Mouse (Mus musculus): ENCODE measurements around the gene Cops2. TPM values are rescaled to one million over a fixed set of nuclear protein-coding genes. Genes with fewer than 3 reads are reported as not detected.

The Cops2 gene
- 10 to 100 TPM; 91.5 to 97.9 TPM for total RNA-seq (2021)
- long read RNA-seq, experiment 1, transcript Cops2-201 (13 exons, 2,073 nt): major isoform, 36 of 71 reads
- long read RNA-seq, experiment 1, transcript Cops2-203 (13 exons, 3,392 nt): minor isoform, 25 of 71 reads
- long read RNA-seq, experiment 1, partial matches to known transcripts: 8 of 71 reads
- long read RNA-seq, experiment 1, other reads (novel, unspliced or antisense): 2 of 71 reads
- long read RNA-seq, experiment 2, transcript Cops2-203 (13 exons, 3,392 nt): minor isoform, 43 of 100 reads
- long read RNA-seq, experiment 2, transcript Cops2-201 (13 exons, 2,073 nt): major isoform, 46 of 100 reads
- long read RNA-seq, experiment 2, partial matches to known transcripts: 6 of 100 reads
- long read RNA-seq, experiment 2, other reads (novel, unspliced or antisense): 5 of 100 reads

DNA sequence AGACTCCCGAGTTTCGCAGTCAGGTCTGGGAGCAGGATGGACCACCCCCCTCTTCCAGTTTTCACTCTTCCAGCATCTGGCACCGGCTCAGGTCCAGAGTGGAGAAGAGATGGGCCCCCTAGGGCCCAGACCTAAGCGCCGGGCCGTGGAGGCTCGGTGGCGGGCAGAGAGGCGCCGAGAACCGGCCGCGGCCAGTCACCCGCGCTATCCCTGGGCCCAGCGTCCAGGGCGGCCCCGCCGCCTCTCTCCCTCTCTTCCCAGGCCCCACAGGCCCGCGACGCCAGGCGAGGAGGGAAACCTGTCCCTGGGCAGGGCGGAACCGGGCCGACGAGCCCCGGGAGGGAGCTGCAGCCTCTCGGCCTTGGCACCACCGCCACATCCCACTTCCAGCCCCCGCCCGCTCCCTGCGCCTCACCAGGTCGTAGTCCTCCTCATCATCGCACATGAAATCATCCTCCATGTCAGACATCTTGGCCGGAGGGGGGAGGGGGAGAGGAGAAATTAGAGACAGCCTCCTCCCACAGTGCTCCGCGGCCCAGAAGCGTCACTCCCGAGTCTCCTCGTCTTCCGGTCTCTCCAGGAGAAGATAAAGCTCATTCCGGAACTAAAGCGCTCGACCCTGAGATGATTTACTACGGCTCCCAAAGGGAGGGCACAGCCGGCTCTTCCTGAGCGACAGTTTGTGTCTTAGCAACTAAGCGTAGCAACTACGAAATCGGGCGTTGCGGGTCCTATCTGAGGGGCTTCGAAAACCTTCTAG lies at the start of gene Cops2, which contains the start of gene Galk2:
Gene Cops2 (minus strand): TSS at position 619 of the 760 bp plus-strand sequence.
Gene Galk2 (plus strand): TSS at position 589 of the 760 bp plus-strand sequence.
- DNase-seq: peak; percentile 83 to 90
- intact Hi-C loops (cut with DNase I): no loop called here

GRCm38 (mm10) chr2:125907580-125908255 lies 48.8 kb upstream of the Cops2 start:
- intact Hi-C loops (cut with DNase I): no loop called here

GRCm38 (mm10) chr2:125906407-125907066 lies 47.6 kb upstream of the Cops2 start:
- intact Hi-C loops (cut with DNase I): no loop called here
- DNase-seq: no peak

More at GRCm38 (mm10) chr2:125907580-125908255, 48.8 kb upstream of the Cops2 start:
- no peak for DNase-seq

DNA sequence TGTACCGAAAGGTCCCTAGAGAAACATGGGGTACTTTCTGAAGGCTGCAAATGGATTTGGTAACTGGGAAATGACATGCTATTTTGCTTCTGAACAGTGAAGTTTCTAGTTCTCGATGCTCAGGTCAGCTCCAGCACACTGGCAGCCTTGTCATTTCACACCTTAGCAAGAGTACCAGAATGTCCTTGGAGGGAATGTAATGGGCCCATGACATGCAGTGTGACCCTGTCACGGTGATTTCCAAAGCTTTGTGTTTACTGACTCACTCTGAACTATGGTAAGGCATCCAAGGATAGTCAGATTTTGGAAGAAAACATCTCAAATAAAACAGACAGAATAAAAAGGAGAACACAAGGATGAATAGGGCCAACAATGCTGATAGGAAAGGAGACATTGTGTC lies 42.5 kb upstream of the Cops2 start:
- intact Hi-C loops (cut with DNase I): no loop called here
- no peak for DNase-seq

GRCm38 (mm10) chr2:125900797-125901410 lies 42.0 kb upstream of the Cops2 start:
- DNase-seq: no peak
- intact Hi-C loops (cut with DNase I): no loop called here

DNA sequence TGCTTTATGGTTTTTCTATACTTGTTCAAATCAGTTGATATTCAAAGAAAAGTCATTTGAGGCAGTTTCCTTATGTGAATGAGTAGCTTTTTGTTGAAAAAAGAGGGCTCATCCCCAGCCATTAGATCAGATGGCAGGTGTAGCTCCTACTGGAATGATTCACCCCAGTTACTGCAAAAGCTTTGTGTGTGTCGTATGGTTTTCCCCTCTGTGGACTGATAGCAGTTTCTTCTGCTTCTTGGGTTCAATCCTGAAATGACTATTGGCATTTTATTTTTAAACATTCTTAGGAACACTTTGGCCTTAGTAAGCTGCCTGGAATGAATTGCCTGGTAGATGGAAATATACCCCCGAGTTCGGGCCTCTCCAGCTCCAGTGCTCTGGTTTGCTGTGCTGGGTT lies 37.4 kb upstream of the Cops2 start:
- no peak for DNase-seq
- intact Hi-C loops (cut with DNase I): loop anchor here (10.0 kb wide), 2 partner anchors 108 to 628 kb away; no protein-coding TSS in a partner anchor

GRCm38 (mm10) chr2:125895099-125895498 lies 36.2 kb upstream of the Cops2 start:
- intact Hi-C loops (cut with DNase I): loop anchor here (10.0 kb wide), 2 partner anchors 110 to 630 kb away; no protein-coding TSS in a partner anchor
- no peak for DNase-seq

GRCm38 (mm10) chr2:125893096-125893495 lies 34.2 kb upstream of the Cops2 start:
- DNase-seq: peak in 1 of 2 experiments; percentile 23

DNA sequence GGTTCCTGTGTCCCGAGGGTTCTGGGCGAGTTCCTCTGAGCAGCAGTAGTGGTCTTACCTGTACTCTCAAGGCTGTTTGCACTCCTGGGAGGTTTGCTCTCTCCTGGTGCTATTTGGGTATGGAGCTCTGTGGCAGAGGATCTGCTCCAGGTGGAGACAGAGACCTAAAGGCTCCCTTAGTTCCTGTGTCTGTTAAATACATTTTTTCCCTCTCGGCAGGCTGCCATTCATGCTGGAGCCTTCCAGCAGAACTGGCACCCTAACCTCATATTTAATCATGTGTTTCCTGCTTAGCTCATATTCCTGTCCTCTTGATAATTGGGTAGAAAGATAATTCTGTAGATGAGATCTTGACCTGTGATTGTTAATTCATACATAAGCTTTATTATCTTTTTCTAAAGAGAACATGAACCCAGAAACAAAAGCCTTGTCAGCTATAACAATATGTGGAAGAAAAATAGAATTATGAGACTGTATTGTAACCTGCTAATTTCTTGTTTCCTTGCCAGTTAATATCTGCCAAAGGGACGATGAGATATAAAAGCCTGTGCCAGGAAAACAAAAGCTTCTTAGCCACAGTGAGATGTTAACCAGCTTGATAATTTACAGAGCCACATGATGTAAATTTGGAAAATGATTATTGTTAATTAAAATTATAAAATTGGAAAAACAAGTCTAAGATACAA lies 27.1 kb upstream of the Cops2 start:
- no peak for DNase-seq
- intact Hi-C loops (cut with DNase I): no loop called here

More at GRCm38 (mm10) chr2:125893096-125893495, 34.2 kb upstream of the Cops2 start:
- intact Hi-C loops (cut with DNase I): loop anchor here (5.0 to 10.0 kb wide), 5 partner anchors 112 to 632 kb away; partner anchors contain the start of gene Fgf7

DNA sequence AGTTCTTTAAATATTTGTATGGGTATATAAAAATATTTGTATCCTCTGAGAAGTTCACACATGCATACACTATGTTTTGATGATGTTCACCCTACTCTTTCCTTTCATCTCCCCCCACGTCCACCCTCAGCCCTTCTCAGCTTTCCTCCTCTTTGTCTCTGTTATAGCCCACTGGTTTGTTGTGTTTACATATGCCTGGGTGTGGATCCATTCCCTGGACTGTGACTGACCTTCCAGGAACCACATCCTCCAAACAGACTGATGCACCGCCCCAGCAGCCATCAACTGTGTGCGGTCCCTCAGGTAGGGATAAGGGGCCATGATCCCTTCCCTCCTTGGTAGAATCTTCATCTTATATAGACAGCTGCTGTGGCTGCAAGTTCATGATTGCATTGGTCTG lies 11.2 kb upstream of the Cops2 start:
- intact Hi-C loops (cut with DNase I): no loop called here
- DNase-seq: no peak

GRCm38 (mm10) chr2:125868301-125868700 lies 9.4 kb upstream of the Cops2 start:
- intact Hi-C loops (cut with DNase I): no loop called here
- DNase-seq: no peak

- DNase-seq: peak; percentile 23 to 29
- intact Hi-C loops (cut with DNase I): no loop called here
These were observed 7.3 kb upstream of the Cops2 start for GRCm38 (mm10) chr2:125866058-125866740.

GRCm38 (mm10) chr2:125865585-125865984 lies 6.6 kb upstream of the Cops2 start:
- intact Hi-C loops (cut with DNase I): no loop called here
- DNase-seq: no peak

DNA sequence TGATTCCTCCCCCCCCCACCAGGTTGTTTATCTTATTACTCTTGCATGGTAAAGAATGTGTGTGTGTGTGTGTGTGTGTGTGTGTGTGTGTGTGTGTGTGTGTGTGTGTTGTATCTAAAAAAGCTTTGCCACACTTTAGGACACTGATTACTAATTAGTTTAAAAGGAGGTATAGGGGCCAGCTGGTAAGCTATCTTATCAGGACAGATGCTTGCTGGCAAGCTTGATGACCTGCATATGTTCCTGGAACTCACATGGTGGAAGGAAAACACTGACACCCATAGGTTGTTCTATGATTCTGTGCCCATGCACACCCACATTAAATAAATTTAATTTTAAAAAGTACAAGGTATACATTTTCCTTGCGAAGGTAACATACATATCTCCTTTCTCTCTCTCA lies 5.6 kb upstream of the Cops2 start:
- intact Hi-C loops (cut with DNase I): loop anchor here (5.0 kb wide), 1 partner anchor 288 kb away; the partner anchor contains the start of genes Dtwd1 and Fam227b
- DNase-seq: no peak

- DNase-seq: no peak
- intact Hi-C loops (cut with DNase I): loop anchor here (5.0 kb wide), 1 partner anchor 289 kb away; the partner anchor contains the start of genes Dtwd1 and Fam227b
These were observed 4.9 kb upstream of the Cops2 start for GRCm38 (mm10) chr2:125863799-125864198.

DNA sequence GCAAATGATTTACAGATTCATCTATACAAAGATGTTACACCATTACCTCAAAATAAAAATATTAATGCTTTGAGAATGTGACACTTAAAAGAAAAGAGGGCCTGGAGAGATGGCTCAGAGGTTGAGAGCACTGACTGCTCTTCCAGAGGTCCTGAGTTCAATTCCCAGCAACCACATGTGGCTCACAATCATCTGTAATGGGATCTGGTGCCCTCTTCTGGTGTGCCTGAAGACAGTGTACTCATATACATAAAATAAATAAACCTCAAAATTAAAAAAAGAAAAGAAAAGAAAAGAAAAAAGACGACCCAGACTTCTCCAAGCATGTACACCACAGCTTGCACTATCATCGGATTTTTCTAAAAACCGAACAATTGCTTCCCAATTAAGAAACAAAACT lies 1.2 kb downstream of the Cops2 start:
- intact Hi-C loops (cut with DNase I): no loop called here

GRCm38 (mm10) chr2:125851237-125851636 lies 7.7 kb downstream of the Cops2 start:
- intact Hi-C loops (cut with DNase I): no loop called here
- no peak for DNase-seq

More for the DNA sequence above, 1.2 kb downstream of the Cops2 start:
- DNase-seq: no peak

- intact Hi-C loops (cut with DNase I): loop anchor here (5.0 kb wide), 1 partner anchor 86 kb away; no protein-coding TSS in a partner anchor
- DNase-seq: no peak
These were observed 20.1 kb downstream of the Cops2 start for GRCm38 (mm10) chr2:125838708-125839284.

All from gastrocnemius, postnatal 36 days (tissue).